ENCODE assay signal across 19 mouse cellular contexts in genomic region chr8:105550083-105550482, GRCm38 (mm10). TPM values are rescaled to one million over a fixed set of nuclear protein-coding genes. Genes with fewer than 3 reads are reported as not detected.
"Had no signal": no experiment of that assay in that cellular context is flagged by ENCODE, and none has a peak within 500 bp of the region (broad histone marks: within the 10 kb centered on the region; RNA-seq: fewer than 3 reads in every experiment).

No protein-coding gene starts in this region.

- H3K4me1 ChIP-seq: midbrain, embryonic 10.5 days had no signal

- H3K27me3 ChIP-seq: limb, embryonic 13.5 days; liver, embryonic 12.5 days; liver, embryonic 15.5 days; megakaryocyte, embryonic 14.5 days; midbrain, embryonic 13.5 days; stomach, embryonic 15.5 days had no signal

- H3K4me2 ChIP-seq: limb, embryonic 13.5 days; liver, embryonic 12.5 days; liver, embryonic 15.5 days; midbrain, embryonic 13.5 days; stomach, embryonic 15.5 days had no signal

- DNase-seq: kidney, adult 8-10 months; kidney, postnatal 36 days; layer of hippocampus, adult 9-11 months; liver; lung, postnatal 14 days; thymus, adult 18-20 months; thymus, postnatal 36 days had no signal

- H3K36me3 ChIP-seq: limb, embryonic 10.5 days; liver, embryonic 12.5 days; liver, embryonic 15.5 days; midbrain, embryonic 10.5 days; stomach, embryonic 15.5 days had no signal

- H3K4me3 ChIP-seq: limb, embryonic 10.5 days; limb, embryonic 13.5 days; liver, embryonic 12.5 days; liver, embryonic 15.5 days; megakaryocyte, embryonic 14.5 days; midbrain, embryonic 10.5 days; midbrain, embryonic 13.5 days; stomach, embryonic 15.5 days had no signal

- H3K9ac ChIP-seq: limb, embryonic 13.5 days; liver, embryonic 12.5 days; liver, embryonic 15.5 days; midbrain, embryonic 13.5 days; stomach, embryonic 15.5 days had no signal

- H3K9me3 ChIP-seq: limb, embryonic 10.5 days; limb, embryonic 13.5 days; liver, embryonic 12.5 days; liver, embryonic 15.5 days; megakaryocyte, embryonic 14.5 days; midbrain, embryonic 10.5 days; midbrain, embryonic 13.5 days; stomach, embryonic 15.5 days had no signal

- H3K27ac ChIP-seq: limb, embryonic 10.5 days; limb, embryonic 13.5 days; liver, embryonic 12.5 days; liver, embryonic 15.5 days; midbrain, embryonic 10.5 days; midbrain, embryonic 13.5 days; stomach, embryonic 15.5 days had no signal

- ATAC-seq: inflammation-experienced regulatory T-cells, adult 6 months; liver, embryonic 12.5 days; midbrain, embryonic 13.5 days had no signal

RNA-seq across cellular contexts. Expression of gene Hsd11b2, which starts 31.5 kb away (rescaled TPM):
- total RNA-seq: layer of hippocampus, adult 18-20 months; left cerebral cortex, adult 18-20 months; left cerebral cortex, postnatal 25 days had no signal
- polyA plus RNA-seq: inflammation-experienced regulatory T-cells, adult 6 months had no signal
